Mouse (Mus musculus) neural tube, embryonic 10.5 days (tissue): ENCODE results near the gene Tbc1d16.

ENCODE experiments used
- DNase-seq: peaks from one replicate; pipeline ENCODE4 v3.0.0-alpha.2; 2017; ENCODE audit warnings: low spot score; ENCODE audit errors: extremely low spot score

Tbc1d16 gene

DNA sequence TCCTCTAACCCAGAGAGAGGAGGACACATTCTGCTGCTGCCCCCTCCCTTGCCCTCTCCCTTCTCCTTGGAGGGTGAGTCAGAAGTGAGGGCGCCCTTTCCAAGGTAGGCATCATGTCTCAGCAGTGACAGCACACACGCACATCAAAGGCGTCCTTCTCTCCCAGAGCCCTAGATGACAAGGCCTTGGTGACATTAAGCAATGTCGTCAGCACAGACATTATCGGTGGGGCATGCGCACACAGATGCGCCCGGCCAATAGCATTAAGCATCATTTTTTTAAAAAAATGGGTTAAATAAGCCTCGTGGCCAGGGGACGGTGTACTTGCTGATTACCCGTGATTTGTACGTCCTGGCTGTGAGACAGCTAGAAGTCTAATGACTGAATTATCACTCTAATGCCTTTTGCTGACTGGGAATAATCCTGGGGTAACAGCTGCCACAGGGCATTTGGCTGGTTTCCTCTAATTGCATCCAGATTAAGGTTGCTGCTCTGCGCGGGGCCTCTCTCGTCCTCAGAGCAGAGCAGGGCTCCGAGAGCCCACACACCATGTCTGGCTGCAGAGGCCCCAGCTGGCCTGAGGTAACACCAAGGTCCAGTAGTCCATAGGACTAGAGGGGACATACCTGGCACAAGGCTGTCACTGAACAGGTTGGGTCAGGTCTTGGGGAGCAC is 83.4 kb downstream of the Tbc1d16 start:
- no peak for DNase-seq

DNA sequence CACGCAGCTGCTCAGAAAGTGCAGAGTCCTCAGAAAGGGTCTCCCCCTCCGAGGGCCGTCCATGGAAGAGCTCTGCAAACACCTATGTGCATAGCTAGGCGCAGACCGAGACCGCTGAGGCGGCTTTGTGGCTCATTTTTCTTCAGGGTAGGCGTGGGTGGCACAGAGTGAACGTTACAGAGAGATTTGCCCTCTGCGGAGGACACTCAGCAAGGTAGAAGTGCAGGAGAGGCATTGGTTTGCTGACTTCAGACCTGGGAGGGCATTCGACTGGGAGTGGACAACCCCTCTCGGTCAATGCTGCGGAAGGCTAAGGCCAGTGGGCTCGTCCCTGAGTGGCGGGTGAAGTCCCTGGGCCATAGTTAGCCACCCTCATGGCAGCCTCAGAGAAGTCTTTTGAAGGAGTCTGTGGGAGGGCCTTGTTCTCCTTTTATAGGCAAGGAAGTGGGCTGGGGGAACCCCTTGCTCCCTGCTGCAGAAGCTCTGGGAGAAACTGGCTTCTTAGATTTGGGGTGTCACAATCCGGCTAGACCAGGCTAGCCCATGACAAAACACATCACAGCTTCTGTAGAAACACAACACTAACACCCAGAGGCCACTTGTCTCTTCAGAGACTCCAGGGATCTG is 84.8 kb downstream of the Tbc1d16 start:
- DNase-seq: no peak

DNA sequence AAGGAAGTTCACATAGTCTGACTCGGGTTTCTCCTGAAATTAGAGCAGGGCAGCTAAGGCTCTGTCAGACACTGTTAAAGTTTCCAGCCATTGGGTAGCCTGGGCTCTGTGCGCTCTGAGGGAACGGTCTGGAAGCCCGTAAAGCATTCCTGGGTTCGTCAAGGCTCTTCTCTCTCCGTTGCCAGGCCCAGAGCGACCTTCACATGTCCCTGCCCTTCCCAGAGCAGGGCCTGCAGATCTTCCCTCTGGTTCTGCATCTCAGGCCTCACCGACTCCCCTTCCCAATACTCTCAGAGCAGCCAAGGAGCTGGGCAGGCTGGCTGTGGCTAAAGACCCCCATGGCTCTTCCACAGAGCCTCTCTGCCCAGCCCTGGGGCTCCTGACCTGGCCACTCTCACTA is 85.7 kb downstream of the Tbc1d16 start:
- no peak for DNase-seq

DNA sequence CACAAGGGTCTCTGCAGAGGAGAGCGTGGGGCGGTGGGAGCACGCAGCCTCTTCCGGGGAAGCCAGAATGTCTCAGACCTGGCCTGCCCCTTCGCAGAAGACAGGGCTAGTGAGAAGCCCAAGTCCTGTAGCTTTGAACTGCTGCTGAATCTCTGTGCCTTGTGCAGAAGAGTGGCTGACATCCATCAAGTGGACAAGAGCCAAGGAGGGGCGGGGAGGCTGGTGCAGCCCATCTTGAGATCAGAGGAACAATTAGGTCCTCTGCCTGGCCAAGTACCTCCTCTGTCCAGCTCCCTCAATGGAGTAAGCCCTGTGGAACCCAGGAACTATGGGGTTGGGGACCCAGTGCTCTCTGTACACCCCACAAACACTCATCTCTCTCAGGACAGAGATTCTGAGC is 89.3 kb downstream of the Tbc1d16 start:
- no peak for DNase-seq

DNA sequence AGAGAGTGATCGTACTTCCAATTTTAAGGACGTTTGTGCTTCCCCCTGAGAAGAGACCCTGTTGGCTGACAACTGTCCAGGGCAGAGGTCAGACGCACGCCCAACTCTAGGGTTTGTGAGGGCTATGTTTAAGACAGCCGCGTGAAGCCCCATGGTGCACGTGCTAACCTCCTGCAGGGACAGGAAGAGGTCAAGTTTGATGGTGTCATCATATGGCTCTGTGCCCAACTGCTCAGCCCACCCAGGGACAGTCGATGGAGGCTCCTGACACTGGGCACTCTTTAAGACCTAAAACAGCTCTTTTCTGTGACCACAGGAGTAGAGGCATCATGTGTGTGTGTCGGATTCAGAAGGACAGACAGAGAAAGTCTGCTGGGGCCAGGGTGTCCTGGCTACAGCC is 90.1 kb downstream of the Tbc1d16 start:
- no peak for DNase-seq

DNA sequence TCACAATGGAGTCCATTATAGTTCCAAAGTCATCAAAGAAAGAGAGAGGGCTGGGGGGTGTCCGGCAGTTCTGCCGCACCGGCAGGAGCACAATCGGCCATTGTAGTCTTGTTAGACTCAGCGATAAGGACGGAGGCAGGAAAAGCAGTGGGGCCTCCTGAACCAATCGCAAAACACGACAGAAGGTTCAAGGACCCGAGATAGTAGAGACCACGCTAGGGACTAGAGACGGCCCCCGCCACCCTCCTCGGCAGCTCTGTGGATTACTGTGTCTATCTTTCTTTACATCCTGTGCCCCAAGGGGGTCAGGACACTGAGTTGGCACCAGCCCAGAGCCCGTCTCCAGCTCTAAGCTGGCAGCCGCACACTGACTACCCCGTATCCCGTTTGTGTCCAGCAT is 93.7 kb downstream of the Tbc1d16 start:
- DNase-seq: no peak

DNA sequence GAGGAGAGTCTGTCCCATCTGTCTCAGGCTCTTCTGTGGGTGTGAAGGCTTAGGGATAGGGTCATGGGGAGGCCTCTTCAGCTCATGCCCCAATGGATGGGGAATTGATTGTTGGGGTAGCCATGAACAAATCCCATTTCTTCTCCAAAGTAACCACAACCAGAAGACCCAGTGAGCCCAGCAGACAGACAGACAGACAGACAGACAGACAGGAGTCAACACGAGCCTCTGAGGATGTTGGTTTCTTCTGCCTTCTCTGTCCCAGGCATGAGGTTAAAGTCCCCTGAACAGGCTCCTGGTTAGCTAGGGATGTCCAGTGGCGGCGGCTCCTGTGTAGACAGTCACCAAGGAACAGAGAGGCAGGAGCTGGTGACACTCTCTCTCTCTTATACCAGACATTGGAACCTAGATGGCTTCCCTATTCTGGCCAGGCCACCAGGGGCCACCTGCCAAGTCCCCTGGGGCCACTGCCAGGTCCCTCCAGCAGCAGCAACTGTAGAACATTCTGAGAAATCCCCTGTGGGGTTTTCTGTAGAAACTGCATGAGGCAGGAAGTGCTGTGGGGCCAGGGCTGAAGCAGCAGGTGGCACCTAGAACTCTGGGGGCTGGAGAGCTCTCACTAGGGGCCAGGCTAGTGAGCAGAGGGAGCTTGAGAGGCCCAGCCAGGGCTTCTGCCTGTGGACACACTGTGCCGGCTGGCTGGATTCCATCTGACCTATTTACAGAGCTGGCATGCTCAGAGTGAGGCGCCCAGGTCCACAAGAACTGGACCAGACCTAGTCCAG is 94.7 kb downstream of the Tbc1d16 start:
- DNase-seq: no peak

DNA sequence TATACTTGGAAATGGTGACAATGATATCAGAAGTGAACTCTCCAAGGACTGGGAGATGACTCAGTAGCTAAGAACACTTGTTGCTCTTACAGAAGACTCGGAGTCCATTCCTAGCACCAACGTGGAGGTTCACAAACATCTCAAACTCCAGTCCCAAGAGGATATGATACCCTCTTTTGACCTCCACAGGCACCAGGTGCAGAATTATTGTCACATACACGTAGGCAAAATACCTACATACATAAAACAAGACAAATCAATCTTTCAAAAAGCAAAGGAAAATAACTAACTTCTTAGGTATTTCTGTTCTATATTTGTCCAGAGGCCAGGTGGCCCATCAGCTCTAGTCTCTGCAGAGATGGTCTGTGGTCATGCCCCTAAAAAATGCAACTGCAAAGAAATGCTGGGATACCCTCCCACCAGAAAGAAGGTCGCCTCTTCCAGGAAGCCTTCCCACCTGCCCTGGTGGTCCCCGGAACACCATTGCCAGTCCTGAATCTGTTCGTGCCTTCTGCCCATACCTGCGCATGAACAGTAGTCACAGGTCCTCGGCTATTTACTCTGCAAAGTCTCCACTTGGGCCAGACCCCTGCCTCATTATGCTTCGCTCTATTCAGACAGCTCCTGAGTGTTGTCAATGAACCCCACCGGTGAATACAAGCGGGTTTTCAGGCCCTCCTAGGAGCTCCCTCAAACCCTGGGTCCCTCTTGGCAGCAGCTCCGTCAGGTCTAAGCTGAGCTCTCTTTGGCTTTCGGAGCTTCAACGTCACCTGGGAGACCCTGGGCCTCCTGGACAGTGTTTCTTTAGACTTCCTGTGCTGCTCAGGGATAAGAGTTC is 95.9 kb downstream of the Tbc1d16 start:
- no peak for DNase-seq

DNA sequence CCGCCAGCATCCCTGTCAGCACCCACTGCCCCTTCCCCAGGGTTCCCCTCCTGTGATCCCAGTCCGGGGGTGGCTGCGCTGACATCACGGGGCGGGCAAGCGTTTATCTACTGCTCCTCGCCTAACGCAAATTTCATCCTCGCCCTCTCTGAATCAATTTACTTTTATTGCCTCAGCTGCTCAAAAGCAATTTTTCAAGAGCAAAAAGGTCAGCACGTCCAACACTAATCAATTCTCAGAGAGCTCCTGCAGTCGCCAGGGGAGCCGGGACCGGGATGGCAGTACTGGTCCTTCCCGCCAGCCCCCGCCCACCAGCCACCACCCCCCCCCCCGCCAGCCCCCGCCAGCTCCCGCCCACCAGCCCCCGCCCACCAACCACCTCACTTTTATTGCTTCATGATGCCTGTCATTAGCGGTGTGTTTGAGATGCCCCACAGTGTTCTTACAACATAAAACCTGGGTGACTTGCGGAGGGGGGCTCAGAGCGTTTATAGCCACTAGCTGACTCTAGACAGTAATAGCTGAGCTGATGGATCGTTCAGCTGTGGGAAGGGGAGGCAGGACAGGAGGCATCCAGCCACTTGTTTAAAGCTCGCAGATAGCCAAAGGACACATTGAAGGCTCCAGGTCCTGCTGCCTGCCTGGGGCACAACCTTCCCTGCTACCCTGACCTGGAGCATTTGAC is 98.1 kb downstream of the Tbc1d16 start:
- no peak for DNase-seq

DNA sequence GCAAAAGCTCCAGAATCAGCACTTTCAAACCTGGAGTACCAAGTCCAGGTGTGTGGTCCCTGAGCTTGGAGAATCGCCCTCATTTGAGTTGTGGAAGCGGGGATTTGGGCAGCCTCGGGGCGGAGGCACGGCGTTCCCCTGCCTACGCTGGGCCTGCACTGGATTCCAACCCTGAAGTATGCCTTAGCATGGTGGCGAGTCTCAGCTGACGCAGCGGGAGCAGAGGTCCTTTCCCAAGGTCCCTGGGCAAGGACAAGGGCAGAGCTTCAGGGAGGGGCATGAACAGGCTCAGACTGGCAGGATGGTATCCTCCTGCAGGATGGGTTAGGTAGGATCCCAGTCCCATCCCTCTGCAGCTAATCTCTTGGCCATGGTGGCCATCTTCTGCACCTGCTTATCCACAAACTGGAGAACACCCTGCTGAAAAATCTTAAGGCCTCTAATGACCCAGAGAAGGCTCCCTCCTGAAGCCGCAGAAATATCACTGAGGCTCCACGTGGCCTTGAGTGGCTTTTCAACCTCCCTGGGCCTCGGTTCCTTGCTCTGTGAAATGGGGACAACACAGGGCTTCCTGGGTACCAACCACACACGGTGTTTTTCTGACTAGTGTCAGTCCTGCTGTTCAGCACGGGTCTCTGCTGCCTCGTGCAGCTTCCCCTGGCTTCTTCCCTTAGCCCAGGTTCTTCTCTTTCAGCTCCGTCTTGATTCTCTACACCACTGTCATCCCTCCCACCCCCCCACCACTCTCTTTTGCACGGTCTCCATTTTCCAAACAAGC is 98.8 kb downstream of the Tbc1d16 start:
- DNase-seq: no peak

DNA sequence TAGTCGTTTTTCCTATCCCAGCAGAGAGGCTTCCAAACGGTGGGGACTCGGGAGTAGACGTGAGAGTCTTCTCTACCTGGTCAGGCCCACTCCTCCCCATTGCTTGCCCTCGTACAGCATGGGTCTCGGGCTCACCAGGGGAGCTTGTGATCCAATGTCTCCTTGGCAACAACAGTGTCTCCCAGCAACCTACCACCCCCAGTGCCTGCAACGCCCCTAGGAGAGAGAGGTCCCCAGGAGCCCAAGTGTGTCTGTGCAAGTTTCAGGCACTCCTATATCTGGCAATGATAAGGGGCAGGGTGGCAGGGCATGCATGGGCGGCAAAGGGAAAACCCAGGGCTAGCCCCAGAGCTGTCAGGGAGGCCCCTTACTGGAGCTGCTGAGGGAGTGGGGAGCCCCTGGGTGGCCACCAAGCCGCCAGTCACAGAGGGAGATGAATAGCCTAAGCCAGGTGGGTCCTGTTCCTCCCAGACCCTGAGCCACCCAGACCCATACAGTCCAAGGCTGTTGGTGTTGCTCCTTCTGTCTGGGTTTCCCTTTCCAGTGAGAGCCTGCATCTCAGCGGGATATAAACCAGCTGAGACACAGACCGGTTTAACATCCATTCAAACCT is 99.5 kb downstream of the Tbc1d16 start:
- DNase-seq: no peak

DNA sequence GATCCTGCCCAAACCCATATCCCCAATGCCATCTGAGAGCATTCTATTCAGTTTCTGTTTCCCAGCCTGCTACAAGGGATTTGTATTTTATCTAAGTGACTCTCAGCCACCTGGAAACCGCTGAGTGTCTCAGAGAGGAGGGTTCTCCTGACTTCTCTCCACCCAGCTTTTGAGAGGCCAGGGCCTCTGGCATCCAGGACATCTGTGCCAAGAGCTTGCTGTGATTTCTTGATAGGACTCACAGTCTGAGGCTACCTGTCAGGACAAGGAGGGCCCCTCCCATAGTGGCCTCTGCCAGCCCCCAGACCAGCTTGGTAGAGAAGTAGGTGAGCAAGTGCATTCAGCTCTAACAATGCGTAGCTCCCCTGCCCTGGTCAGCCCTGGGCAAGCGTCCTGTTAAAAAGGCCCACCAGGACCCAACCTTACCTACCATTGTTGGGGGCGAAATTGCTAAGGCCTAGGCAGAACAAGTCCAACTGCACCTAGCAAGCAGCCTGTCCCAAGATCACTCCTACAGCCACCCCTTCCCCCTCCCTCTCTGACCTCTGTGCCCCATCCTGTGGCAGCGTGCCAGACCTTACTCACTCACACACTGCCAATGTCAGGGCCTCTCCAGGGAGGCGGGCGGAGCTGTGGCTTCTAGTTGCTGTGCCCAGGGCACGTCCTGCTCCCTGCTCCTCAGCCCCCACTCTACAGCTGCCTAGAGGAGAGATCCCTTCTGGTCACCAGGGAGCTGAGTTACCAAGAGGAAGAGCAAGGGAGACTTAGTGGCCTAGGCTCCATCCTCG is 100.4 kb downstream of the Tbc1d16 start:
- DNase-seq: no peak

DNA sequence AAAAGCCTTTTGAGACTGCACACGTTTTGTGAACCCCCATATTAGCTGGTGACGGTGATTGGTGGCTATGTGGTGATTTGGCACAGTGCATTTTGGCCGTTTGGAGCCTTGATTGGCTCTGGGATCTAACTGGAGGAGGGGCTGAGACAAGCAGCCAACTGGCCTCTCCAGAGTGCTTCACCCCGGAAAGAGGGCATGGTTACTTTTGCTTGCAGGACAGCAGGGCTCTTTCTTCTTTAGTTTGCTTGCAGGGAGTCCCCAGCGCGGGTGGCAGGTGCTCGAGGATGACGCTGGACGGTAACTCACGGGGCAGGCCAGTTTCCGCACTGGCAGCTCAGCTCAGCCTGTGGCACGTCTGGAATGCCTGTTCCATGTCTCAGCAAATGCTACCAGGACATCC is 101.2 kb downstream of the Tbc1d16 start:
- DNase-seq: no peak

DNA sequence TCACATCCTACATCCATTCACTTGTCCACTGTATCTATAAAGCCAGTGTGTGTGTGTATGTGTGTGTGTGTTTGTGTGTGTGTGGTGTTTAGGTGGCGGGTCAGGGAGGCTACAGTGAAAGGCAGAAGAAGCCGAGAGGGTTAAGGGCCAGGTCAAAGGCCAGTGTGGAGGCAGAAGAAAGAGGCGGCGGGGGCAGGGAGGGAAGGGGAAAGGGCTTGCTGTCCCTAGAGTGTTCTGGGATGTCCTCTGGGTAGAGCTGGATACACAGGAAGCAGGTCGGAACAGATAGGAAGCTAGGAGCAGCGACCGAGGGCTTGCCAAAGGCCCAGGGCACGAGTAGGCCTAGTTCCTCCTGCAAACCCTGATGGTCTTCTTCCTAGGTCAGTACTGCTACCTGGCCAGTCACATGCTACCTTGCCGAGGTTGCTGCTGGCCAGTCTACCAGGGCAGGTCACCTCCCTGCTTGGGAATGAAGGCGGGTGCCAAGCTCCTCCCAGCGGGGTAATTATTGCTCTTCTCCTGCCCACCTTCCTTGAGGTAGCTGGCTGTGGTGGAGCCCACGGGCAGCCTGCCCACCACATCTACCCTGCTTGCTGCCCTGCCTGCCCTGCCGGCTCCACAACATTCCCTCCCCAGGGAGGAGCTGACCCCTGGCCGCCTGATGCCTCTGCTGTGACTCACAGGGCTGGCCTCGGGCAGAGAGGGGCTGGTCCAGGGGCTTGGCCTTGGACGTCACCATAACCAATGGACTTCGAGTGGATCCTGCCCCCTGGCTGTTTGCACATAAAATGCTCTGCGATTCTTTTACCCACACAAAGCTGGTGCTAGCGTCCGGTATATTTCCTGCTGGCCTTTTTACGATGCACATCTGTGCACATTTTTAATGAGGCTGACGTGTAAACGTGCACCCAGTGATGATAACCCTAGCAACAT is 102.1 kb downstream of the Tbc1d16 start:
- DNase-seq: peak; percentile 53

DNA sequence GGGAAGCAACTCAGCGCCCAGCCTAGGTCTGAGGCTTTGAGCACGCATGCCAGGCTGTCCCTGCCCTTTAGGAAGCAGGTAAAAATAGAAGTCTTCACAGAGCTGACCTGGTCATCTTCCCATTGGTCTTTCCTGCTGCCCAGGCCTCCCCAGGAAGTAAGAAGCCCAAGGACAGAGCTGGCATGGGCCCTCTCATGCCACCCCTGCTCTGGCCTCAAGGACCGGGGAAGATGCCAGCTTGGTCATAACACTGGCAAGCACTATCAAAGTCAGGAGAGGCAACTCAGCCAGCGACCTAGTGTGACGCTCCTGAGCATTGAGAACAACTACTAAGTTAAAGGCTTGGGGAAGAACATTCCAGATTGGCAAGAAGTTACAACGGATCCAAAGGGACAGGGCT is 103.8 kb downstream of the Tbc1d16 start:
- no peak for DNase-seq

DNA sequence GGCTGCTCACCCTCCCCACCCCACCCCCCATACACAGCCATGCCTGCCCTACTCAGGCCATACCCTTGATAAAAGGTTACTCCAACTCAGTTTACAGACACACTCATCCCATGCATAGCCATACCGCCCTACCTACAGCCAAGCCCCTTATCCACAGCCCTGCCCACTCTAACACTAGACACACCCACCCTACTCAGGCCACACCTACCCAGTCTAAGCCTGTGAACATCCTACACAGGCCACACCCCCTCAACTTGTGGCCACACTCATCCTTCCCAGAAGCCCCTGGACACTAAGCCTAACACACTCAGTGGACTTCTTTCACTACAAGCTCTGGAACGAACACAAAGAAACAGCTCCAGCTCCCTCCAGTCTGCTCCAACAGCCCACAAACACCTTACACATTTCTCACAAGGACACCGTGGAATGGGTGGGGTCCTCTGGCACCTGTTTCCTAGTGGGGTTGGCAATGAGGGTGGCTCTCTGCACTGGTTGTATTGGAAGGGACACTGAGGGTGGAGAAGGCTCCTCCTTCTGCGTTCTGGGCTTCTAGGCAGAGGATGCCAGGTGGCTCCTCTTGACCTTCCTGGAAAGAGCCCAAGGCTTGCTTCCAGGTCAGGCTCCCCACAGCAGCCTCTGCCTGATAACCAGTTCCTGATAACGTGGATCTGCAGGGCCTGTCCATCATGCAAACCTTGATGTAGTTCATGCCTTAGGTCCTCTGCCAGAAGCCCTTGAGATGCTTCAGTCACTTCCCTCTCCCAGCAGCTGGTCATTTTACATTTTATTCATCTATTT is 104.6 kb downstream of the Tbc1d16 start:
- DNase-seq: no peak

DNA sequence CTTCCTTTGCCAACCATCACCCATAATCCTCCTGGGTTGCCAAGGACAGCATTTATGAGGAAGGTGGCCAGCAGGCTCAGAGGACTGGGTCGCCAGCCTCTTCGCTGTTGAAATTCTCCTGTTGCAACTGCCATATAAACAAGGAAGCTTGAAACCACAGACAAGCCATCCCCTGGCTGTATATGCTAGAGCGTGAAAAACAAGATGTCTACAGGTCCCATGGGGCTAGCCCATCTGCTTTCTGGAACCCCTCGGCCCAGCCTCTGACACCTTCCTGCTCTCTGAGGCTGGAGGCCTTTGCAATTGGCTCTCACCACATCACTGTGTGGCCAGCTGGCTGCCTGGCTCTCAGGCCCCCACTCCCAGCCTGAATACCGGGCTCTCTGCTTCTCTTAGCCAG is 105.9 kb downstream of the Tbc1d16 start:
- DNase-seq: no peak
